Mouse (Mus musculus) gastrocnemius, adult 8-10 months (tissue): Measurements from ENCODE around the gene Cdh7. TPM values are rescaled to one million over a fixed set of nuclear protein-coding genes. Genes with fewer than 3 reads are reported as not detected.

Experiments
- DNase-seq, 2 experiments: peaks; one replicate each; pipeline ENCODE4 v3.0.0; 2022; ENCODE audit warnings: low spot score in 2 of 2
- total RNA-seq, 4 experiments: library from RNA; stranded (reverse); gene quantifications; 2 replicates each; pipeline ENCODE4 v1.2.4; 2022

The Cdh7 gene
- not detected for total RNA-seq

GRCm38 (mm10) chr1:109982064-109982808 lies at the start of gene Cdh7:
TSS of gene Cdh7 (plus strand) at chr1:109982431.
- no peak for DNase-seq

- no peak for DNase-seq
Observed at GRCm38 (mm10) chr1:109932674-109933073, 49.6 kb upstream of the Cdh7 start.

GRCm38 (mm10) chr1:109948571-109948970 lies 33.7 kb upstream of the Cdh7 start:
- no peak for DNase-seq

- no peak for DNase-seq
Observed at GRCm38 (mm10) chr1:109971721-109972425, 10.4 kb upstream of the Cdh7 start.

- DNase-seq = no peak
Observed at GRCm38 (mm10) chr1:109972426-109973015, 9.7 kb upstream of the Cdh7 start.

- no peak for DNase-seq
Observed at GRCm38 (mm10) chr1:109982809-109983536, 742 bp downstream of the Cdh7 start.

- no peak for DNase-seq
Observed at GRCm38 (mm10) chr1:109983537-109983912, 1.3 kb downstream of the Cdh7 start.

- DNase-seq = no peak
Observed at GRCm38 (mm10) chr1:109984776-109985175, 2.5 kb downstream of the Cdh7 start.

- no peak for DNase-seq
Observed at GRCm38 (mm10) chr1:109985468-109985867, 3.2 kb downstream of the Cdh7 start.

GRCm38 (mm10) chr1:109989541-109989940 lies 7.3 kb downstream of the Cdh7 start:
- no peak for DNase-seq

- DNase-seq = no peak
Observed at GRCm38 (mm10) chr1:109993906-109994305, 11.7 kb downstream of the Cdh7 start.

- DNase-seq = no peak
Observed at GRCm38 (mm10) chr1:110004451-110004850, 22.2 kb downstream of the Cdh7 start.

GRCm38 (mm10) chr1:110005038-110005437 lies 22.8 kb downstream of the Cdh7 start:
- DNase-seq = no peak

- no peak for DNase-seq
Observed at GRCm38 (mm10) chr1:110012153-110012552, 29.9 kb downstream of the Cdh7 start.

GRCm38 (mm10) chr1:110056317-110056716 lies 74.1 kb downstream of the Cdh7 start:
- DNase-seq = no peak

- DNase-seq = no peak
Observed at GRCm38 (mm10) chr1:110067405-110067804, 85.2 kb downstream of the Cdh7 start.

GRCm38 (mm10) chr1:110078471-110078870 lies 96.2 kb downstream of the Cdh7 start:
- DNase-seq = no peak

- DNase-seq = no peak
Observed at GRCm38 (mm10) chr1:110118071-110118470, 135.8 kb downstream of the Cdh7 start.

- no peak for DNase-seq
Observed at GRCm38 (mm10) chr1:110118862-110119261, 136.6 kb downstream of the Cdh7 start.

- peak in 1 of 2 experiments; percentile 4 for DNase-seq
Observed at GRCm38 (mm10) chr1:110171459-110171858, 189.2 kb downstream of the Cdh7 start.
